Comparison of ENCODE assay signal across 10 mouse cellular contexts in genomic region chr2:7245958-7246774, GRCm38 (mm10).
DNase-seq lines count a peak whose midpoint lies in the region; ATAC-seq and TF ChIP-seq lines count a peak whose summit lies in the region.
"Had no signal": no experiment of that assay in that cellular context is flagged by ENCODE, and none has a peak within 500 bp of the region (broad histone marks: within the 10 kb centered on the region; RNA-seq: fewer than 3 reads in every experiment).

No protein-coding gene starts in this region.

- ATAC-seq in forebrain, embryonic 16.5 days, result no peak
- ATAC-seq in activated CD4-positive, CD25-positive, alpha-beta regulatory T cell, adult 4 months, result no peak

- no peaks in the 10 kb centered on the region for H3K36me3 ChIP-seq in kidney, adult 2 months (ENCODE audit: control insufficient read depth, insufficient read depth, low read length)
- H3K36me3 ChIP-seq in forebrain, embryonic 16.5 days (ENCODE audit: control insufficient read depth, insufficient read depth), result no peaks in the 10 kb centered on the region
- H3K36me3 ChIP-seq: embryonic facial prominence, embryonic 15.5 days; neural tube, embryonic 13.5 days had no signal

- no peak overlapping the region for H3K27ac ChIP-seq in kidney, adult 2 months (ENCODE audit: insufficient read depth, low read depth, low read length)
- no peak overlapping the region for H3K27ac ChIP-seq in forebrain, embryonic 16.5 days (ENCODE audit: low read length)
- H3K27ac ChIP-seq: embryonic facial prominence, embryonic 15.5 days; neural tube, embryonic 13.5 days had no signal

- H3K4me2 ChIP-seq in forebrain, embryonic 16.5 days (ENCODE audit: low read length), result no peak overlapping the region
- H3K4me2 ChIP-seq: embryonic facial prominence, embryonic 15.5 days; neural tube, embryonic 13.5 days had no signal

- no peak for TF ChIP-seq POLR2A in kidney, adult 2 months (IDR thresholded peaks at IDR 0.05; ENCODE audit: low read depth, low read length)

- peak; percentile 70 for DNase-seq in gastrocnemius, adult 18-20 months (ENCODE audit: low spot score)
- no peak for DNase-seq in gastrocnemius, adult 8-10 months (ENCODE audit: low spot score in 2 of 2)
- DNase-seq in embryo, embryonic 11 days, result peak; percentile 66
- DNase-seq in kidney, adult 2 months, result peak; percentile 81
- peak; percentile 57 to 66 for DNase-seq in lung, postnatal 4 days
- DNase-seq in B cell, adult 2 months, result no peak

- 0 out of 2 replicates have a peak, but pooled peaks cover 4% of the 10 kb centered on the region for H3K4me1 ChIP-seq in kidney, adult 2 months (ENCODE audit: control insufficient read depth, insufficient read depth, low read length)
- H3K4me1 ChIP-seq in forebrain, embryonic 16.5 days (replicated peaks; ENCODE audit: control insufficient read depth, insufficient read depth, low read length), result 0 out of 2 replicates have a peak, but pooled peaks cover 5% of the 10 kb centered on the region
- H3K4me1 ChIP-seq: embryonic facial prominence, embryonic 15.5 days had no signal

- no peaks in the 10 kb centered on the region; the same call in 1 of the 2 replicates for H3K27me3 ChIP-seq in kidney, adult 2 months (replicated peaks; ENCODE audit: control insufficient read depth, insufficient read depth, low read length)
- no peaks in the 10 kb centered on the region for H3K27me3 ChIP-seq in forebrain, embryonic 16.5 days (replicated peaks; ENCODE audit: control insufficient read depth, insufficient read depth, low read length)
- H3K27me3 ChIP-seq: embryonic facial prominence, embryonic 15.5 days; neural tube, embryonic 13.5 days had no signal

- TF ChIP-seq CTCF in kidney, adult 2 months (conservative IDR thresholded peaks at IDR 0.05; ENCODE audit: insufficient read depth, insufficient read length, low read depth, low read length), result no peak

- no peak overlapping the region for H3K4me3 ChIP-seq in kidney, adult 2 months (ENCODE audit: insufficient read depth, low read depth, low read length)
- no peak overlapping the region for H3K4me3 ChIP-seq in forebrain, embryonic 16.5 days (replicated peaks; ENCODE audit: low read length)
- H3K4me3 ChIP-seq: embryonic facial prominence, embryonic 15.5 days; neural tube, embryonic 13.5 days had no signal

- 61% methylated on average over 4 of the region's 4 CpGs for WGBS in kidney, adult 2 months
- 75% methylated on average over 4 of the region's 4 CpGs for WGBS in forebrain, embryonic 16.5 days

- H3K9me3 ChIP-seq in forebrain, embryonic 16.5 days (ENCODE audit: control insufficient read depth, low read length), result no peaks in the 10 kb centered on the region
- H3K9me3 ChIP-seq: embryonic facial prominence, embryonic 15.5 days; neural tube, embryonic 13.5 days had no signal

- H3K9ac ChIP-seq in forebrain, embryonic 16.5 days (replicated peaks; ENCODE audit: low read depth, low read length), result no peak overlapping the region
- H3K9ac ChIP-seq: embryonic facial prominence, embryonic 15.5 days; neural tube, embryonic 13.5 days had no signal

Comparison
In these comparisons a context has a peak if more than half of its experiments do, and no peak if none do; other contexts are left out.
1. DNase-seq: peak in gastrocnemius, adult 18-20 months (single experiment), embryo, embryonic 11 days (single experiment), kidney, adult 2 months (single experiment) and lung, postnatal 4 days (2 of 2); none in gastrocnemius, adult 8-10 months (0 of 2) and B cell, adult 2 months (0 of 2).